Mouse (Mus musculus): ENCODE data around the gene Mthfd1l.

DNA sequence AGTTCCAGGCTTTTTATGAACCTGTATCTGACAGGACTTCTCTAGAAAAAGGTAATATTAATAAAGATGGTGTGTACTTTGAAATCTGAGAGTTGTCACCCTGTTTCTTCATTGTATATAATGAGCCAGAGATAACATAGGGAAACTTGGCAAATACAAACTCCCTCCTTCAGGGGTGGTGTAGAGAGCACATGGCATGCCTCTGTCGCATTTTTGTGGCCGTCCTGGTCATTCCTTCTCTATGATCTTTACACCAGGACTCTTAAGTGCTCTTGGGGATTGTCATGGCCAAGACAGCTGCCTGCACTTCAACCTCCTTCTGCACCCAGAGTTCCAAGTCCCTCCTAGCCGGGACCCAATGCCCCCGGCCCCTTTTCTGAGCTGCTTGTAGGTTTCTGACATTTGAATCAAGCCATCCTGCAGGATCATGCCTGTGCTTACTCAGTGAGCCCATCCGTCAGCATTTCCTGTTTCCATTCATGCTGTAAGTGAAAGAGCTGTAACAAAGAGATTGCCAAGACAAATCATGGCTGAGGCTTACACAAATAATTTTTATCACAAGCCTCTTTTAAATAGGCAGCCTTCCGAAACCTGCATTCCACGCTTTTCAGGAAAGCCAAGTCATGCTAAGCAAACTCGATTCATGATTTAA lies 106.2 kb downstream of the Mthfd1l start:
- TF ChIP-seq POLR2A (IDR thresholded peaks at IDR 0.05; ENCODE audit: borderline replicate concordance, control insufficient read depth, low read depth, low read length) = no peak
- no peak for TF ChIP-seq CTCF (IDR thresholded peaks at IDR 0.05; ENCODE audit: control insufficient read depth, insufficient read depth, low read length)
